Mouse (Mus musculus): ENCODE measurements around the gene Evl. TPM values are rescaled to one million over a fixed set of nuclear protein-coding genes. Genes with fewer than 3 reads are reported as not detected.

Gene Evl
- polyA plus RNA-seq, 1 experiment = 459 TPM

GRCm38 (mm10) chr12:108678366-108678765 is 123.8 kb downstream of the Evl start:
- no peak for TF ChIP-seq CTCF (IDR thresholded peaks at IDR 0.05; ENCODE audit: borderline replicate concordance, extremely low read depth, insufficient read depth, insufficient read length)
- no peak for TF ChIP-seq POLR2A (IDR thresholded peaks at IDR 0.05; ENCODE audit: borderline replicate concordance, extremely low read depth, insufficient read depth, insufficient read length, poor library complexity, severe bottlenecking)
- DNase-seq (ENCODE audit: low read depth) = no peak

- TF ChIP-seq CTCF (IDR thresholded peaks at IDR 0.05; ENCODE audit: borderline replicate concordance, extremely low read depth, insufficient read depth, insufficient read length) (no peak), POLR2A (IDR thresholded peaks at IDR 0.05; ENCODE audit: borderline replicate concordance, extremely low read depth, insufficient read depth, insufficient read length, poor library complexity, severe bottlenecking) (no peak)
- DNase-seq (ENCODE audit: low read depth) = no peak
These were observed 126.3 kb downstream of the Evl start for GRCm38 (mm10) chr12:108680861-108681260.

GRCm38 (mm10) chr12:108682240-108683023 is 127.9 kb downstream of the Evl start:
- no peak for DNase-seq (ENCODE audit: low read depth)
- TF ChIP-seq CTCF (IDR thresholded peaks at IDR 0.05; ENCODE audit: borderline replicate concordance, extremely low read depth, insufficient read depth, insufficient read length) (no peak), POLR2A (IDR thresholded peaks at IDR 0.05; ENCODE audit: borderline replicate concordance, extremely low read depth, insufficient read depth, insufficient read length, poor library complexity, severe bottlenecking) (no peak)

GRCm38 (mm10) chr12:108686463-108686862 is 131.9 kb downstream of the Evl start:
- TF ChIP-seq CTCF (IDR thresholded peaks at IDR 0.05; ENCODE audit: borderline replicate concordance, extremely low read depth, insufficient read depth, insufficient read length) (no peak), POLR2A (IDR thresholded peaks at IDR 0.05; ENCODE audit: borderline replicate concordance, extremely low read depth, insufficient read depth, insufficient read length, poor library complexity, severe bottlenecking) (no peak)
- DNase-seq (ENCODE audit: low read depth) = no peak

- no peak for DNase-seq (ENCODE audit: low read depth)
- TF ChIP-seq POLR2A (IDR thresholded peaks at IDR 0.05; ENCODE audit: borderline replicate concordance, extremely low read depth, insufficient read depth, insufficient read length, poor library complexity, severe bottlenecking) (no peak), CTCF (IDR thresholded peaks at IDR 0.05; ENCODE audit: borderline replicate concordance, extremely low read depth, insufficient read depth, insufficient read length) (peak; percentile 20; the same call in 1 of the 2 replicates)
These were observed 132.4 kb downstream of the Evl start for GRCm38 (mm10) chr12:108686926-108687325.

- DNase-seq (ENCODE audit: low read depth) = no peak
- TF ChIP-seq CTCF (IDR thresholded peaks at IDR 0.05; ENCODE audit: borderline replicate concordance, extremely low read depth, insufficient read depth, insufficient read length) = no peak
- no peak for TF ChIP-seq POLR2A (IDR thresholded peaks at IDR 0.05; ENCODE audit: borderline replicate concordance, extremely low read depth, insufficient read depth, insufficient read length, poor library complexity, severe bottlenecking)
These were observed 134.6 kb downstream of the Evl start for GRCm38 (mm10) chr12:108689167-108689566.

- TF ChIP-seq CTCF (IDR thresholded peaks at IDR 0.05; ENCODE audit: borderline replicate concordance, extremely low read depth, insufficient read depth, insufficient read length) (no peak), POLR2A (IDR thresholded peaks at IDR 0.05; ENCODE audit: borderline replicate concordance, extremely low read depth, insufficient read depth, insufficient read length, poor library complexity, severe bottlenecking) (no peak)
- no peak for DNase-seq (ENCODE audit: low read depth)
These were observed 136.0 kb downstream of the Evl start for GRCm38 (mm10) chr12:108690529-108690928.

GRCm38 (mm10) chr12:108693592-108693991 is 139.1 kb downstream of the Evl start:
- DNase-seq (ENCODE audit: low read depth) = no peak
- TF ChIP-seq CTCF (IDR thresholded peaks at IDR 0.05; ENCODE audit: borderline replicate concordance, extremely low read depth, insufficient read depth, insufficient read length) = no peak
- TF ChIP-seq POLR2A (IDR thresholded peaks at IDR 0.05; ENCODE audit: borderline replicate concordance, extremely low read depth, insufficient read depth, insufficient read length, poor library complexity, severe bottlenecking) = no peak

- no peak for DNase-seq (ENCODE audit: low read depth)
- TF ChIP-seq POLR2A (IDR thresholded peaks at IDR 0.05; ENCODE audit: borderline replicate concordance, extremely low read depth, insufficient read depth, insufficient read length, poor library complexity, severe bottlenecking) = no peak
- TF ChIP-seq CTCF (IDR thresholded peaks at IDR 0.05; ENCODE audit: borderline replicate concordance, extremely low read depth, insufficient read depth, insufficient read length) = no peak
These were observed 139.7 kb downstream of the Evl start for GRCm38 (mm10) chr12:108694223-108694622.

GRCm38 (mm10) chr12:108698697-108699471 is 144.4 kb downstream of the Evl start:
- TF ChIP-seq POLR2A (IDR thresholded peaks at IDR 0.05; ENCODE audit: borderline replicate concordance, extremely low read depth, insufficient read depth, insufficient read length, poor library complexity, severe bottlenecking) = no peak
- TF ChIP-seq CTCF (IDR thresholded peaks at IDR 0.05; ENCODE audit: borderline replicate concordance, extremely low read depth, insufficient read depth, insufficient read length) = no peak
- DNase-seq (ENCODE audit: low read depth) = no peak

- no peak for DNase-seq (ENCODE audit: low read depth)
- TF ChIP-seq CTCF (IDR thresholded peaks at IDR 0.05; ENCODE audit: borderline replicate concordance, extremely low read depth, insufficient read depth, insufficient read length) (no peak), POLR2A (IDR thresholded peaks at IDR 0.05; ENCODE audit: borderline replicate concordance, extremely low read depth, insufficient read depth, insufficient read length, poor library complexity, severe bottlenecking) (no peak)
These were observed 145.1 kb downstream of the Evl start for GRCm38 (mm10) chr12:108699576-108699975.
